ENCODE assay signal across 8 mouse cellular contexts in the genomic region with DNA sequence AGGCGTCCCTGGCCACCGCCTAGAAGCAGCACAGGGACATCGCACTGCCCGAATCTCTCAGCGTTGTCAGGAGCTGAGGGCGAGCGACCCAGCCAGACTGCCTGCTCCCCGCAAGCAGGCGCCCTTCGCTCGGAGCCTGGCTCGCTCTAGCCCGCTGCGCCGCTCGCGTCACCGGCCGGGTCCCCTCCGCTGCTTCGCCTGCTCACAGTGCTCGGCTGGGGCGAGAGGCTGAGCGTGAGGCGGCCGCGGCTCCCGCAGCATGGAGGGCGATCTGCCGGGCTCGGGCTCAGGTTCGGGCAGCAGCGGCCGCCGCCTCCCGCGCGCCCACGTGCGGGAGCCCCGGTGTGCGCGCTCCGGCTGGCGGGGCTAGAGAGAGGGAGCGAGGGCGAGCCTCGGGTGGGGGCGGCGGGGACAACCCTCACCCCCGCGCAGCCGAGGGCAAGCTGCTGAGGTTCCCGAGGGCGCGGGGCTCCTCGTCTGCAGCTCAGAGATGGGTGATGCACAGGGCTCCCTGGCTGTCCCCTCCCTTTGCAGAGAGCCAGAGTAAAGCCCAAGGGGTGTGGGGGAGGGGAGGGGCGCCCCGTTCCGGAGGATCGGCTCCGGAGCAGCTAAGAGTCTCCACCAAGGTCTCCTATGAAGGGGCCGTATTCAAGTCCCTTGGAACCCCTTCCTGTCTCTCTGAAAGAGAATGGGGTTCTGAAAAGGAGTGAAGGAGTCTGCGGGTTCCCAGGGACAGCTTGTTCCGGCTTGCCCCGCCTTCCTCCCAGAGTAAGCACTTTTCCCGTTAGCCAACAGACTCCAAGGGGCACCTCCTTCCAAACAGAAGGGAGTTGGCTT. TPM values are rescaled to one million over a fixed set of nuclear protein-coding genes. Genes with fewer than 3 reads are reported as not detected.
A peak's percentile ranks its signal among the peaks of the same experiment; 100 is the strongest.
DNase-seq lines count a peak whose midpoint lies in the region; ATAC-seq and TF ChIP-seq lines count a peak whose summit lies in the region.

Sgcd (minus strand) TSS at position 273 of the 837 bp plus-strand sequence.

- H3K27ac ChIP-seq in forebrain, embryonic 10.5 days = peak within 1 kb of the TSS; percentile 88
- no peak within 1 kb of the TSS for H3K27ac ChIP-seq in heart, embryonic 11.5 days (ENCODE audit: low read depth, low read length)
- no peak within 1 kb of the TSS for H3K27ac ChIP-seq in liver, embryonic 13.5 days

- H3K9ac ChIP-seq in heart, embryonic 11.5 days (ENCODE audit: low read depth, low read length) = peak within 1 kb of the TSS; percentile 63; the same call in 1 of the 2 replicates
- no peak within 1 kb of the TSS for H3K9ac ChIP-seq in liver, embryonic 13.5 days

- TF ChIP-seq CTCF in lung, adult 2 months (IDR thresholded peaks at IDR 0.05; ENCODE audit: insufficient read depth, low read length) = no peak

- H3K27me3 ChIP-seq in forebrain, embryonic 10.5 days (ENCODE audit: poor library complexity, severe bottlenecking) = peaks cover 48% of the 10 kb centered on the region
- H3K27me3 ChIP-seq in heart, embryonic 11.5 days (ENCODE audit: control insufficient read depth, insufficient read depth, low read length) = peaks cover 32% of the 10 kb centered on the region
- peaks cover 40% of the 10 kb centered on the region for H3K27me3 ChIP-seq in liver, embryonic 13.5 days

- peak within 1 kb of the TSS; percentile 40 for H3K4me3 ChIP-seq in lung, adult 2 months (replicated peaks; ENCODE audit: extremely low read depth, low read depth, low read length)
- peak within 1 kb of the TSS; percentile 78 for H3K4me3 ChIP-seq in forebrain, embryonic 10.5 days
- peak within 1 kb of the TSS; percentile 76 for H3K4me3 ChIP-seq in heart, embryonic 11.5 days (ENCODE audit: low read depth, low read length)
- peak within 1 kb of the TSS; percentile 50 for H3K4me3 ChIP-seq in liver, embryonic 13.5 days (replicated peaks)

- TF ChIP-seq POLR2A in lung, adult 2 months (IDR thresholded peaks at IDR 0.05; ENCODE audit: borderline replicate concordance, extremely low read depth, low read depth, low read length) = no peak

- DNase-seq in lung, adult 2 months = no peak
- DNase-seq in lung, postnatal 36 days = no peak
- DNase-seq in forebrain, embryonic 10.5 days (ENCODE audit: extremely low spot score, low spot score) = peak; percentile 50
- peak; percentile 67 to 76 for DNase-seq in kidney, postnatal 4 days
- no peak for DNase-seq in liver, embryonic 13.5 days
- DNase-seq in retina, embryonic 14.5 days (ENCODE audit: low spot score) = peak; percentile 64

- peak; percentile 67; the same call in 1 of the 2 replicates for ATAC-seq in heart, embryonic 11.5 days (replicated peaks; ENCODE audit: insufficient number of reproducible peaks, low FRiP score, low TSS enrichment)
- ATAC-seq in liver, embryonic 13.5 days (ENCODE audit: low read depth) = no peak
- ATAC-seq in megakaryocyte progenitor cell, adult 5-6 weeks (replicated peaks; ENCODE audit: poor library complexity) = no peak

- peak within 1 kb of the TSS; percentile 97 for H3K4me2 ChIP-seq in heart, embryonic 11.5 days
- peak within 1 kb of the TSS; percentile 57 for H3K4me2 ChIP-seq in liver, embryonic 13.5 days

- no peaks in the 10 kb centered on the region for H3K36me3 ChIP-seq in forebrain, embryonic 10.5 days (replicated peaks)
- no peaks in the 10 kb centered on the region for H3K36me3 ChIP-seq in heart, embryonic 11.5 days (ENCODE audit: control insufficient read depth, insufficient read depth, low read length)
- H3K36me3 ChIP-seq in liver, embryonic 13.5 days = no peaks in the 10 kb centered on the region

- H3K9me3 ChIP-seq in forebrain, embryonic 10.5 days = no peaks in the 10 kb centered on the region
- H3K9me3 ChIP-seq in heart, embryonic 11.5 days (replicated peaks; ENCODE audit: control insufficient read depth, low read length) = no peaks in the 10 kb centered on the region
- no peaks in the 10 kb centered on the region for H3K9me3 ChIP-seq in liver, embryonic 13.5 days (replicated peaks)

- WGBS in lung, adult 2 months = 1% methylated on average over 61 of the region's 67 CpGs
- WGBS in forebrain, embryonic 10.5 days = under 1% methylated on average over 64 of the region's 67 CpGs
- WGBS in heart, embryonic 11.5 days (ENCODE audit: insufficient replicate concordance) = under 1% methylated on average over 52 of the region's 67 CpGs
- WGBS in liver, embryonic 13.5 days (ENCODE audit: insufficient replicate concordance) = 2% methylated on average over 49 of the region's 67 CpGs

- H3K4me1 ChIP-seq in lung, adult 2 months (ENCODE audit: control insufficient read depth, insufficient read depth, low read length) = no peaks in the 10 kb centered on the region
- H3K4me1 ChIP-seq in forebrain, embryonic 10.5 days = peaks cover 16% of the 10 kb centered on the region
- H3K4me1 ChIP-seq in heart, embryonic 11.5 days (ENCODE audit: control insufficient read depth, insufficient read depth, low read length) = no peaks in the 10 kb centered on the region
- H3K4me1 ChIP-seq in liver, embryonic 13.5 days (replicated peaks) = no peaks in the 10 kb centered on the region

RNA-seq across cellular contexts. Expression of gene Sgcd, which starts in this region (rescaled TPM):
- 1.0 TPM in 2 replicates for polyA plus RNA-seq in lung, adult 2 months (2012; rRNA removed)
- polyA plus RNA-seq in forebrain, embryonic 10.5 days (2016; fragmentation: Nextera tagmentation; extraction: Ambion mirVana) = 1.9 and 2.0 TPM in 2 replicates
- polyA plus RNA-seq in heart, embryonic 11.5 days (2014; fragmentation: Nextera tagmentation; extraction: Ambion mirVana) = 4.4 and 5.3 TPM in 2 replicates
- 0.14 and 0.25 TPM in 2 replicates for polyA plus RNA-seq in liver, embryonic 13.5 days (2015; fragmentation: Nextera tagmentation; extraction: Ambion mirVana)
- total RNA-seq in megakaryocyte progenitor cell, adult 5-6 weeks (2015) = not detected in 2 replicates
- not detected in 2 replicates for total RNA-seq in megakaryocyte progenitor cell, adult 5-6 weeks (2017)

Comparison
In these comparisons a context has a peak if more than half of its experiments do, and no peak if none do; other contexts are left out.
1. DNase-seq: peak in forebrain, embryonic 10.5 days (single experiment), kidney, postnatal 4 days (2 of 2) and retina, embryonic 14.5 days (single experiment); none in lung, adult 2 months (single experiment), lung, postnatal 36 days (single experiment) and liver, embryonic 13.5 days (single experiment).
2. Peak in every context shown above with its lines, with median percentiles within 50 percentile points of each other: H3K4me3 ChIP-seq.